Mouse (Mus musculus): ENCODE results near the gene Itga9. TPM values are rescaled to one million over a fixed set of nuclear protein-coding genes. Genes with fewer than 3 reads are reported as not detected.

The Itga9 gene
- polyA plus RNA-seq, 1 experiment from 2014 or later, result 2.8 TPM

DNA sequence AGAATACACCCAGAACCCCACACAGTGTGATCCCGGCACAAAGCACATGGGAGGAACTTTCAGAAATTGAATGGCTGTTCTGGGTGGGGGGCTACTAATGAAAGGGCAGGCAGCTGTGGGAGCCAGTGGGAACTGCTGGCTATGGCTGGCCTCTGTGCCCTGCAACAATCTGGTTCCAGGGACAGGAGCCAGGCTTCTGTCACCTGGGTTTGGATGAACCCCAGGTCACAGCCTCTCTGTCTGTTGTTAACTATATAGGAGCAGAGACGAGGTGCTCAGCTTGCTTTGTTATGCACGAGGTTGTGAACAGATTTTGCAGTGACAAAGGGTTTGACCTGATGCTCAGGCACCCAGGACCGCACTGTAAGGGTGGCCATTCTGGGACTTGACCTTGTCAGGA, 2.1 kb downstream of the Itga9 start:
- no peak overlapping the region for H3K27ac ChIP-seq (replicated peaks)
- peaks cover 34% of the 10 kb centered on the region; the same call in 1 of the 2 replicates for H3K27me3 ChIP-seq
- H3K4me1 ChIP-seq (replicated peaks), result peaks cover 19% of the 10 kb centered on the region
- no peak for ATAC-seq (ENCODE audit: low FRiP score, low read depth)
- H3K9ac ChIP-seq, result no peak overlapping the region
- H3K36me3 ChIP-seq, result no peaks in the 10 kb centered on the region
- no peak overlapping the region for H3K4me3 ChIP-seq
- 42% methylated on average over 4 of the region's 4 CpGs for WGBS
- no peak overlapping the region for H3K4me2 ChIP-seq
- H3K9me3 ChIP-seq, result no peaks in the 10 kb centered on the region

DNA sequence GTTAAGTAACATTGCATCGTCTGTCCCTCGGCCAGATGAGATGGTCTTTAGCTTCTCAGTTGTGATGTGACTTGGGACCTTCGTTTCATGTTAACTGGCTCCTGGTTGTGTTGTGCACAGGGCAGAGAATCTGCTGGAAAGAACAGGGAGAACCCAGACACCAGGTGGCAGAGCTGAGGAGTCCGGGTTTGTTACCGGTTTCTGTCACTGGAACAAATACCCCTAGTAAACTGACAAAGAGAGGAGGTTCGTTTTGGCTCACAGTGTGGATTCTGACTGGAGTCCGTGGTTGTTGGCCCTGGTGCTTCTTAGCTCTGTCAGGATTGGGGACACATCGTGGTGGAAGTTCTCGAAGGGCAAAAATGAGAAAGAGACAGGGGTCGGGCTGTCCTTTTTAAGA, 3.6 kb downstream of the Itga9 start:
- ATAC-seq (ENCODE audit: low FRiP score, low read depth), result no peak
- Histone ChIP-seq H3K4me1 (replicated peaks) (peaks cover 19% of the 10 kb centered on the region), H3K27me3 (peaks cover 31% of the 10 kb centered on the region; the same call in 1 of the 2 replicates), H3K4me2 (no peak overlapping the region), H3K9ac (no peak overlapping the region), H3K27ac (replicated peaks) (no peak overlapping the region), H3K36me3 (no peaks in the 10 kb centered on the region), H3K4me3 (no peak overlapping the region), H3K9me3 (no peaks in the 10 kb centered on the region)
- WGBS, result 67% methylated on average over 10 of the region's 10 CpGs

DNA sequence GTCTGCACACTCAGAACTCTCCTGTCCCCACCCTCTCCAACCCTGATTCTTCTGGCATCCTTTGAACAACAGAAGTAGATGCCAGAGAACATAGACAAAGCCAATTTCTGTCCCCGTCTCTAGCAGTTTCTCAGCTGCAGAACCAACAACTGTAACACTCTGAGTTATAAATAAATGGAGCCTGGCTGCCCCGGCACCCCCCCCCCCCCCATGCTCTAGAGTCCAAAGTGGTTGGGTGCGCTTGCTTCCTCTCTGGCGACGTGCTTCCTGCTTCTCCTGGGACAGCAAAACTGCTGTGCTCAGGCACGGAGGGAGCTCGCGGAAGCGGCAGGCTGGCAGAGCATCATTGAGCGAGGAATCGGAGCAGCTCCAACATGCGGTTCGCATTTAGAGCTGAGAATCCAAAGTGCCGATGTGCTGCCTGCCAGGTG, 4.6 kb downstream of the Itga9 start:
- no peaks in the 10 kb centered on the region for H3K36me3 ChIP-seq
- no peaks in the 10 kb centered on the region for H3K9me3 ChIP-seq
- no peak overlapping the region for H3K27ac ChIP-seq (replicated peaks)
- H3K4me3 ChIP-seq, result 0 out of 2 replicates have a peak overlapping the region, but pooled peaks have one; percentile 8
- WGBS, result 33% methylated on average over 14 of the region's 14 CpGs
- H3K4me2 ChIP-seq, result peak overlapping the region; percentile 45
- peaks cover 16% of the 10 kb centered on the region for H3K4me1 ChIP-seq (replicated peaks)
- no peak for ATAC-seq (ENCODE audit: low FRiP score, low read depth)
- peaks cover 24% of the 10 kb centered on the region; the same call in 1 of the 2 replicates for H3K27me3 ChIP-seq
- H3K9ac ChIP-seq, result no peak overlapping the region

DNA sequence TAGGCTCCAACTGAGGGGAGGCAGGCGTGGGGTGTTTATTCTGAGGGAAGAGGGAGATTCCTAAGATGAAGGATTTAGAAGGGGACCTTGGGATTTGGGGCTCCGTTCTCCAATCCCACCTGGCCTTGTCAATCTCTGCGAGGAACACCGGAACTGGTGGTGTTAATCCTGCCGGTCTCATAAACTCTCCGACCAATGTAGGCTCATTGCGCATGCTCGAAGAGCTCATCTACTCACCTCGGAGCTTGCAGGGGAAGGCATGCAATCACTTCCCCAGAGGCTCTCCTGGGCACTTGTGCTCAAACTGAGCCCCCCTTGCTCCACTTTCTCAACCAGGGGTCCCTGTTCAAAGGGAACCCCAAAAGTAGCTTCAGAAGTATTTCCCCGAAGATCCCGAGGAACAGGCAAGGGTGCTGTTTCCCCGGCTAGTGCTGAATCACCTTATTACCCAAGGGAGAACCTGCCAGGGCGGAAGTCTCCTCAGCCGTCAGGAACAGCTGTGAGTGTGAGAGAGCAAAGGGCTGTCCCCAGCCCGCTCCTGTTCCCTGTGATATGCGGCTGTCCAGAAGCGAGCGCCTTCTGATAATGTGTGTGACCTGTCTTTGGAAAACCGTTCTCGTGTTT, 5.6 kb downstream of the Itga9 start:
- WGBS, result 66% methylated on average over 20 of the region's 20 CpGs

DNA sequence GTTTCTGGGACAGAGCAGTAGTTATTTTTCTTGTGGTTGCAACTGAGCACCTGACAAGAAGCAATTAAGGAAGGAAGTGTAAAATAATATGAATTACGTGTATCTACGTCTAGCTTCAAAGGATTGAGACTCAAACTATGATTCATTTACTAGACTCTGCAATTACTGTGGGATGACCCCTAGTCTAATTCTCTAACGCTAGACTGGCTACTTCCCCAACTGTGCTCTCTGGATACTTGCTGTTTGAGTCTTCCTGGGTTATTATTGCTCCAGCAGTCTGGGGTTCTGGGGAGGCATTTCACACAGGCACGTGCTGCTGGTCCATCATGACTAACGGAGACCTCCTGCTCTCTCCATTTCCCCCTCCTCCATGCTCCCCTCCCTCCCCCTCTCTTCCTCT, 10.7 kb downstream of the Itga9 start:
- H3K4me2 ChIP-seq, result no peak overlapping the region
- no peak for ATAC-seq (ENCODE audit: low FRiP score, low read depth)

More for the DNA sequence above, 5.6 kb downstream of the Itga9 start:
- H3K4me2 ChIP-seq, result peak overlapping the region; percentile 45
- H3K36me3 ChIP-seq, result no peaks in the 10 kb centered on the region
- no peaks in the 10 kb centered on the region for H3K9me3 ChIP-seq
- H3K9ac ChIP-seq, result no peak overlapping the region
- no peak for ATAC-seq (ENCODE audit: low FRiP score, low read depth)
- no peak overlapping the region for H3K27ac ChIP-seq (replicated peaks)
- peaks cover 12% of the 10 kb centered on the region for H3K4me1 ChIP-seq (replicated peaks)
- peaks cover 24% of the 10 kb centered on the region; the same call in 1 of the 2 replicates for H3K27me3 ChIP-seq
- H3K4me3 ChIP-seq, result no peak overlapping the region

DNA sequence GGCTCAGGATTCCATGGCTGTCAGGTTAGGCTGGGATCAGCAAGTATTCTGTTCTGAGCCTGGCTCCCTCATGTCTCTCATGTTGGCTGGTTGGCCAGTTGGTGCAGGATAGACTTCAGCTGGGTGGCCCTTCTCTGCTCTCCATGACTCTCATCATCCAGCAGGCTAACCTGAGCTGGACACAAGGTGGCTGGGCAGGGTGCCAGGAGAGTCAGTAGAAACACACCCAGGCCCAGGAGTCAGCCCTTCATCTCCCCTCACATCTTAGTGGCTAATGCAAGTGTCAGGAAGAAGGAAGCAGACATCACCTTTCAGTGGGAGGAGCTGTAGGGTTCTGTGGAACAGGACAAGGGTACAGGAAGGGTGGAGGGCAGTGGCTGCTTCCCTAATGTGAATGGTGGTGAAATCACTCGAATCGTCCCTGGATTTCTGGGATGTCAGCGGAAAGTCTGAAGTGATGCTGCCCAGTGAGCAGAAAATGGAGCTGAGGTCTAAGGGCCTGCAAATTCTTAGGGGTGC, 12.3 kb downstream of the Itga9 start:
- H3K4me3 ChIP-seq, result no peak overlapping the region

More for the DNA sequence above, 10.7 kb downstream of the Itga9 start:
- Histone ChIP-seq H3K9me3 (no peaks in the 10 kb centered on the region), H3K4me1 (replicated peaks) (no peaks in the 10 kb centered on the region; the same call in 1 of the 2 replicates), H3K9ac (no peak overlapping the region), H3K27me3 (0 out of 2 replicates have a peak, but pooled peaks cover 4% of the 10 kb centered on the region), H3K4me3 (no peak overlapping the region), H3K36me3 (no peaks in the 10 kb centered on the region), H3K27ac (replicated peaks) (no peak overlapping the region)
- WGBS, result 70% methylated on average over 5 of the region's 5 CpGs

DNA sequence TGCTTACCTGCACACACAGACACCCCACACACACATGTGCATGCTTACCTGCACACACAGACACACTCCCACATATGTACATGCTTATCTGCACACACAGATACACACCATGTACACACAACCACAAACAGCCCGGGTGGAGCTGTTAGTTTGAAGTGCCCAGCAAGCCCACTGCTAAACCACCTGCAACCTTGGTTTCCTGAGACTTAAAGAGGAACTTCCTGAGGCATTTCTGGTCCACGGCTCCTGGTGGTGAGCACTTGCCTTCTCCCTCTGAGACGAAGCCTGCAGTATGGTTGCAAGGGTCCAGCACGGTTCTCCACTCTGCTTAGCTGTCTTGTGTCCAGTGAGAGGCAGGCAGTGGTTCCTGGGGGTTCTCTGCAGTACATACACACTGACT, 14.3 kb downstream of the Itga9 start:
- H3K27ac ChIP-seq (replicated peaks), result no peak overlapping the region
- no peak overlapping the region for H3K4me2 ChIP-seq
- H3K4me1 ChIP-seq (replicated peaks), result no peaks in the 10 kb centered on the region
- no peaks in the 10 kb centered on the region for H3K27me3 ChIP-seq
- no peak overlapping the region for H3K9ac ChIP-seq
- no peak for ATAC-seq (ENCODE audit: low FRiP score, low read depth)
- no peak overlapping the region for H3K4me3 ChIP-seq
- no peaks in the 10 kb centered on the region for H3K36me3 ChIP-seq
- WGBS, result 68% methylated on average over 4 of the region's 4 CpGs
- no peaks in the 10 kb centered on the region for H3K9me3 ChIP-seq

More for the DNA sequence above, 12.3 kb downstream of the Itga9 start:
- Histone ChIP-seq H3K36me3 (no peaks in the 10 kb centered on the region), H3K9ac (no peak overlapping the region), H3K4me2 (no peak overlapping the region), H3K27me3 (no peaks in the 10 kb centered on the region), H3K27ac (replicated peaks) (no peak overlapping the region), H3K4me1 (replicated peaks) (no peaks in the 10 kb centered on the region), H3K9me3 (no peaks in the 10 kb centered on the region)
- WGBS, result 96% methylated on average over 3 of the region's 3 CpGs
- ATAC-seq (ENCODE audit: low FRiP score, low read depth), result no peak

DNA sequence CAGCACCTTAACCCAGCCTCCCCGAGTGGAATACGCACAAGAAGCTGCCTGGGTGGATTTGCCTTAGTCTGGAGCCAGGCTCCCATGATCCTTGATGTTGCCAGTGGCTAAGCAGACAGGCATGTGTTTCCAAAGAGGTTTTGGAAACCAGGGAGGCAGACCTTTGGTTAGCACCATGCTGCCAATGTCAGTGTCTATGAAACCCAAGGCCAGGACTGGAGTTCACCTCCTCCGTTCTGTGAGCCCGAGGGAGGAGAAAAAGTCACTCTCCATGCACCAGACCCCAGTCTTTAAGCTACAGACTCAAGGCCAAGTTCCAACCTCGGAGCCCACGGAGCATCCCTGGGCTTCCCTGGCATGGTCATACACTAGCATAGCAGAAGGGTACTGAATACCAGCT, 15.2 kb downstream of the Itga9 start:
- H3K9ac ChIP-seq, result no peak overlapping the region
- H3K27me3 ChIP-seq, result no peaks in the 10 kb centered on the region
- no peaks in the 10 kb centered on the region for H3K4me1 ChIP-seq (replicated peaks)
- H3K4me3 ChIP-seq, result no peak overlapping the region
- H3K36me3 ChIP-seq, result no peaks in the 10 kb centered on the region
- ATAC-seq (ENCODE audit: low FRiP score, low read depth), result no peak
- H3K27ac ChIP-seq (replicated peaks), result no peak overlapping the region
- 93% methylated on average over 6 of the region's 6 CpGs for WGBS
- H3K9me3 ChIP-seq, result no peaks in the 10 kb centered on the region
- no peak overlapping the region for H3K4me2 ChIP-seq

DNA sequence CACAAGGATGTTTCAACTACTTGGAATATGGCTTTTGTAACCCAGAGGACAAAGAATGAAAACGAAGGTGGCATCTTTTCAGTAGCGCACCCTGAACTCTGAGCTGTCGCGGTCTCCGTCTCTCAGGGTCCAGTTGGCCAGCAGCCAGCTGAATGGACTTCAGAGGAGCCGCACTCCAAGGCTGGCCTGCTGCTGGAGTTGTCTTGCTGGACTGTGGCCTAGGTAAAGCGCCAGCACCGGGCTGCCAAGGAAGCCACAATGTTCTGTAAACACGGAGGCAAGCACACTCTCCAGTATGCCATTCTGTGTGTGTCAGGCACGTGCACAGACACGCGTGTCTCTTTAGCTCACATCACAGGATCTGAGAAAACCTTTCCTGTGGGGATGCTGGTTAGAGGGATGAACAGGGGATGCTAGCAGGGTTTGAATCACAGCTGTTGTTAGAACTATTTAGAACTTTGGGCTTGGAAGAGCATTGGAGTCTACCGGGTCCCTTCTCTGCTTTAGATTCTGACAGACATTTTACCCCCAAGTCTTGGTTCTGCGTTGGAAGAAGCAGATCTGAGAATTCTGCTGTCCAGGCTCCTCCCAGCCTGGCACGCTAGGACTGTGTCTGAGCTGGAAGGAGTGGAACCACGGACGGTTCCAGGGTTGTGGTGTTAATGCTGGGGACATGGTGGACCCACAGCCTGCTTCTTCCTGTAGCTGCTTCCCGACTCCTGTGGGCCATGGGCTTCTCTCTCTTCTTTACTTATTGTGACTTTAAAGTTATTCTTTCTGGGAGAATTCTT, 16.1 kb downstream of the Itga9 start:
- no peaks in the 10 kb centered on the region for H3K4me1 ChIP-seq (replicated peaks)
- no peaks in the 10 kb centered on the region for H3K36me3 ChIP-seq
- no peaks in the 10 kb centered on the region for H3K27me3 ChIP-seq
- H3K4me2 ChIP-seq, result no peak overlapping the region
- ATAC-seq (ENCODE audit: low FRiP score, low read depth), result no peak
- H3K9ac ChIP-seq, result no peak overlapping the region
- H3K4me3 ChIP-seq, result no peak overlapping the region
- 82% methylated on average over 18 of the region's 18 CpGs for WGBS
- H3K27ac ChIP-seq (replicated peaks), result no peak overlapping the region
- H3K9me3 ChIP-seq, result no peaks in the 10 kb centered on the region

DNA sequence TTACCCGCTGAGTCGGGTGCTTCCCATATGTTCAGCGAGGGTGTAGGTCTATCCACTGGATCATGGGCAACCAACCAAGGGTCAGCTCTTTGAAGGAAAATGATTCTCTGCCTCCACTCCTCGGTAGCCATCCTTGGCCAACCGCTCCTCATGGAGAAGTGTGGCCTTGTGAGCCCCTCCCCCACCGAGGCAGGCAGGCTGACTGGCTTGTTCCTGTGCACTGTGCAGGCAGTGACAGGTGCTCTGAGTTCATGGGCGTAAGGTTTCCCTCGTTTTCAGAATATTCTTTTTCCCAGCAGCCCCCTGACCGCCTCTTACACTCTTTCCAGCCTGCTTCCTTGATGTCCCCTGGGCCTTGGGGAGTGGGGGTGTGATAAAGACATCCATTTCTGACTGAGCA, 17.0 kb downstream of the Itga9 start:
- H3K27me3 ChIP-seq, result no peaks in the 10 kb centered on the region
- no peak for ATAC-seq (ENCODE audit: low FRiP score, low read depth)
- H3K4me2 ChIP-seq, result no peak overlapping the region
- H3K4me1 ChIP-seq (replicated peaks), result no peaks in the 10 kb centered on the region
- WGBS, result 74% methylated on average over 9 of the region's 9 CpGs
- no peak overlapping the region for H3K27ac ChIP-seq (replicated peaks)
- H3K4me3 ChIP-seq, result no peak overlapping the region
- H3K9ac ChIP-seq, result no peak overlapping the region
- no peaks in the 10 kb centered on the region for H3K9me3 ChIP-seq
- H3K36me3 ChIP-seq, result no peaks in the 10 kb centered on the region

DNA sequence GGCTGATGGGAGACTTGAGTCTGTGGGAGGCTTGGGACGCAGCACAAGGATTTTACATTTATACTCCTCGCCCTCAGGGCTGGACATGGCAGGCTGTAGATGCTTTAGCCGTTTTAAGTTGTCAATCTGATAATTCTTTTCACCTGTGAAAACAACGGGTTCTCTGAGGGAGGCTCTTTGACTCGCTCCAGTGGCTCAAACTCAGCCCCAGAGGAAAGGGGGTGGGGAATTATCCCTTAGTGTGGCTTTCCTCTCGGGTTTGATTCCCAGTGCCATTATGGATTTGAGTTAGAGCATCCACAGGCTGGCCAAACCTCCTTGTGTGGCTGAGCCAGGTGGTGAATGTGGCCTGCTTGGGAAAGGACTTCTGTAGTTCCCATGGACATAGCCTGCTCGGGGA, 17.7 kb downstream of the Itga9 start:
- WGBS, result 49% methylated on average over 7 of the region's 7 CpGs
- H3K9ac ChIP-seq, result no peak overlapping the region

DNA sequence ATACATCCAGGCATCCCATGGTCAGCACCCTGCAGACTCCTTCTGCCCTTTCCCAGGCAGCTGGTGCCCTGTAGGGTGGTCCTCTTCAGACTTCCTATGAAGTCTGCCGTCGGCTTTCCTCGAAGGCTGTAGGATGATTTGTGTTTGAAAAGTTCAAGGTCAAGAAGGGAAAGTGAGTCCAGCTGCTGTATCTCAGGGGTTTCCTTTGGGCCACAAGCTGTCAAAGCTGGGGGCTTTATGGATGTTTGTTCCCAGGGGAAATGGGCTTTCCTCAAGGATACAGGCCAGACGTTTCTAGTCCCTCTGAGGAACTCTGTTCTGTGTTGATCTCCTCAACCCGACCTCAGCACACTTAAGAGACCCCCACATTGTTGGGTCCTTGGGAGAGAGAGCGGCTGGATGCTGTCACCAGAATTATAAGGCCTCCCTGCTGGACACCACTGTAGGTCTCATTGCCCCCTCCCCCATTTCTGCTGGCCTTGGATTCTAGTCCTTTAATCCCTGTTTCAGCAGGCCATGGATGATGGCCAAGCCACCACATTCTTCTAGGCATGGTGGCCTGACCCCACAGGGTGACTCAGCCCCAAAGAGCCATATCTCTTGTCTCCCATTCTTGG, 23.4 kb downstream of the Itga9 start:
- no peaks in the 10 kb centered on the region for H3K9me3 ChIP-seq
- no peak overlapping the region for H3K9ac ChIP-seq
- H3K4me1 ChIP-seq (replicated peaks), result no peaks in the 10 kb centered on the region
- H3K36me3 ChIP-seq, result no peaks in the 10 kb centered on the region
- ATAC-seq (ENCODE audit: low FRiP score, low read depth), result no peak
- no peak overlapping the region for H3K4me3 ChIP-seq
- H3K27me3 ChIP-seq, result no peaks in the 10 kb centered on the region
- H3K27ac ChIP-seq (replicated peaks), result no peak overlapping the region
- WGBS, result 56% methylated on average over 6 of the region's 6 CpGs
- H3K4me2 ChIP-seq, result no peak overlapping the region

More for the DNA sequence above, 17.7 kb downstream of the Itga9 start:
- no peaks in the 10 kb centered on the region for H3K9me3 ChIP-seq
- ATAC-seq (ENCODE audit: low FRiP score, low read depth), result no peak
- no peak overlapping the region for H3K27ac ChIP-seq (replicated peaks)
- no peak overlapping the region for H3K4me2 ChIP-seq
- H3K27me3 ChIP-seq, result no peaks in the 10 kb centered on the region
- no peaks in the 10 kb centered on the region for H3K4me1 ChIP-seq (replicated peaks)
- H3K36me3 ChIP-seq, result no peaks in the 10 kb centered on the region
- H3K4me3 ChIP-seq, result no peak overlapping the region
